In genomic region chr4:116596379-116596778, GRCm38 (mm10) we compare ENCODE assay signal across 8 mouse cellular contexts. TPM values are rescaled to one million over a fixed set of nuclear protein-coding genes. Genes with fewer than 3 reads are reported as not detected.
DNase-seq lines count a peak whose midpoint lies in the region; ATAC-seq and TF ChIP-seq lines count a peak whose summit lies in the region.

Gene Ccdc17 (plus strand): TSS chr4:116596654.

- peak in 1 of 2 experiments; percentile 53; a peak in 2 of 4 replicates for TF ChIP-seq CTCF in CH12.LX (conservative IDR thresholded peaks at IDR 0.05 in 1 of 2, IDR thresholded peaks at IDR 0.05 in 1 of 2; ENCODE audit: low read depth in 2 of 2, low read length in 2 of 2)

- no peak for TF ChIP-seq EP300 in CH12.LX (IDR thresholded peaks at IDR 0.05; ENCODE audit: low read length)

- in situ Hi-C loops in CH12.LX (cut with MboI; ENCODE audit: low pct_ligation_motif_present, low pct_unique_long_range_greater_than_20kb, low sequenced_read_pairs): no loop called here

- peaks cover 39 to 60% of the 10 kb centered on the region in 2 experiments for H3K36me3 ChIP-seq in CH12.LX (replicated peaks in 1 of 2; ENCODE audit: control insufficient read depth in 1 of 2, insufficient read depth in 1 of 2, low read length in 1 of 2)
- peaks cover 6% of the 10 kb centered on the region; the same call in 1 of the 2 replicates for H3K36me3 ChIP-seq in forebrain, embryonic 11.5 days (ENCODE audit: control insufficient read depth, insufficient read depth, low read length)
- peaks cover 16% of the 10 kb centered on the region for H3K36me3 ChIP-seq in midbrain, embryonic 16.5 days (ENCODE audit: control insufficient read depth, insufficient read depth, low read length)

- H3K4me2 ChIP-seq in CH12.LX (ENCODE audit: insufficient read depth, low read depth, poor library complexity, severe bottlenecking): peak within 1 kb of the TSS; percentile 58
- H3K4me2 ChIP-seq in forebrain, embryonic 11.5 days (ENCODE audit: low read depth, low read length, severe bottlenecking): peak within 1 kb of the TSS; percentile 70
- H3K4me2 ChIP-seq in midbrain, embryonic 16.5 days (ENCODE audit: low read length): peak within 1 kb of the TSS; percentile 80

- WGBS in forebrain, embryonic 11.5 days: 27% methylated on average over 5 of the region's 5 CpGs
- WGBS in midbrain, embryonic 16.5 days: 15% methylated on average over 5 of the region's 5 CpGs

- dilution Hi-C loops in CH12.LX (cut with MboI; ENCODE audit: extremely low pct_ligation_motif_present, extremely low pct_unique_long_range_greater_than_20kb, low sequenced_read_pairs): no loop called here

- H3K9ac ChIP-seq in CH12.LX (ENCODE audit: insufficient read depth, low read depth): peak within 1 kb of the TSS; percentile 93
- H3K9ac ChIP-seq in forebrain, embryonic 11.5 days (ENCODE audit: low read length): peak within 1 kb of the TSS; percentile 60
- peak within 1 kb of the TSS; percentile 70 for H3K9ac ChIP-seq in midbrain, embryonic 16.5 days (ENCODE audit: low read depth, low read length)

- peaks cover 0 to 24% of the 10 kb centered on the region in 2 experiments; a peak in 2 of 4 replicates for H3K4me1 ChIP-seq in CH12.LX (ENCODE audit: control insufficient read depth in 1 of 2, insufficient read depth in 2 of 2)
- no peaks in the 10 kb centered on the region; the same call in 1 of the 2 replicates for H3K4me1 ChIP-seq in forebrain, embryonic 11.5 days (replicated peaks; ENCODE audit: control insufficient read depth, insufficient read depth, low read length)
- peaks cover 18% of the 10 kb centered on the region for H3K4me1 ChIP-seq in midbrain, embryonic 16.5 days (ENCODE audit: control insufficient read depth, insufficient read depth, low read length)

- H3K27me3 ChIP-seq in CH12.LX (replicated peaks): no peaks in the 10 kb centered on the region
- H3K27me3 ChIP-seq in forebrain, embryonic 11.5 days (ENCODE audit: control insufficient read depth, insufficient read depth, low read length): no peaks in the 10 kb centered on the region
- no peaks in the 10 kb centered on the region for H3K27me3 ChIP-seq in midbrain, embryonic 16.5 days (ENCODE audit: control insufficient read depth, insufficient read depth, low read depth, low read length)

- ATAC-seq in cerebellum, adult (ENCODE audit: insufficient number of reproducible peaks, low FRiP score, low TSS enrichment): no peak
- ATAC-seq in forebrain, embryonic 11.5 days (replicated peaks; ENCODE audit: low FRiP score): no peak
- ATAC-seq in midbrain, embryonic 16.5 days: no peak

- peaks cover 2% of the 10 kb centered on the region for H3K9me3 ChIP-seq in CH12.LX (replicated peaks; ENCODE audit: low read length)
- H3K9me3 ChIP-seq in forebrain, embryonic 11.5 days (ENCODE audit: control insufficient read depth, low read length): no peaks in the 10 kb centered on the region
- H3K9me3 ChIP-seq in midbrain, embryonic 16.5 days (replicated peaks; ENCODE audit: control insufficient read depth, low read length, poor library complexity, severe bottlenecking): no peaks in the 10 kb centered on the region

- TF ChIP-seq RAD21 in CH12.LX (IDR thresholded peaks at IDR 0.05; ENCODE audit: low read depth, low read length): peak; percentile 17

- peak within 1 kb of the TSS; percentile 80 to 90 (median 82) for H3K4me3 ChIP-seq in CH12.LX (replicated peaks in 1 of 3; ENCODE audit: low read depth in 2 of 3, low read length in 2 of 3, poor library complexity in 1 of 3)
- peak within 1 kb of the TSS; percentile 48 for H3K4me3 ChIP-seq in forebrain, embryonic 11.5 days (ENCODE audit: low read depth, low read length)
- H3K4me3 ChIP-seq in midbrain, embryonic 16.5 days (ENCODE audit: low read depth, low read length): peak within 1 kb of the TSS; percentile 64

- TF ChIP-seq POLR2A in CH12.LX (IDR thresholded peaks at IDR 0.05; ENCODE audit: low read depth, low read length): no peak

- H3K27ac ChIP-seq in CH12.LX (ENCODE audit: insufficient read depth, low read depth): peak within 1 kb of the TSS; percentile 95
- H3K27ac ChIP-seq in forebrain, embryonic 11.5 days (ENCODE audit: low read depth, low read length): peak within 1 kb of the TSS; percentile 9; the same call in 1 of the 2 replicates
- H3K27ac ChIP-seq in midbrain, embryonic 16.5 days (ENCODE audit: low read length): peak within 1 kb of the TSS; percentile 72

- DNase-seq in cerebellum, adult 11-12 months: peak; percentile 22
- DNase-seq in CH12.LX (ENCODE audit: extremely low read depth): peak; percentile 39
- no peak for DNase-seq in forebrain, embryonic 11.5 days (ENCODE audit: low spot score)
- DNase-seq in kidney, postnatal 4 days: peak; percentile 5 to 12
- no peak for DNase-seq in testis, postnatal 14 days (ENCODE audit: low spot score)
- DNase-seq in layer of hippocampus, postnatal 10 days (ENCODE audit: low spot score in 2 of 2): no peak

- peaks cover 6% of the 10 kb centered on the region for H3K79me2 ChIP-seq in CH12.LX (replicated peaks; ENCODE audit: control insufficient read depth, extremely low read depth, insufficient read depth, poor library complexity, severe bottlenecking)

TF ChIP-seq in CH12.LX, 34 proteins besides CTCF, POLR2A, EP300 and RAD21:
- no peak; the same call in 1 of the 2 replicates for TF ChIP-seq SIN3A (IDR thresholded peaks at IDR 0.05; ENCODE audit: low read length)
- TF ChIP-seq RCOR1 (conservative IDR thresholded peaks at IDR 0.05; ENCODE audit: low read depth, low read length): no peak
- peak; percentile 36 for TF ChIP-seq SMC3 (IDR thresholded peaks at IDR 0.05; ENCODE audit: low read depth, low read length)
- no peak for TF ChIP-seq CHD2 (IDR thresholded peaks at IDR 0.05; ENCODE audit: low read length)

RNA-seq across cellular contexts. Expression of gene Ccdc17, which starts in this region (rescaled TPM):
- total RNA-seq in CH12.LX (2012; rRNA removed) (2.5 and 2.6 TPM in 2 replicates), CH12.LX (2014; rRNA removed) (2.9 and 3.5 TPM in 2 replicates)
- 3.4 and 4.0 TPM in 2 replicates for polyA plus RNA-seq in CH12.LX (2012; ENCODE audit: insufficient read length, low read depth)
- polyA plus RNA-seq in forebrain, embryonic 11.5 days (2014; fragmentation: Nextera tagmentation; extraction: Ambion mirVana): 2.6 and 3.5 TPM in 2 replicates
- 5.9 and 6.0 TPM in 2 replicates for polyA plus RNA-seq in midbrain, embryonic 16.5 days (2015; fragmentation: Nextera tagmentation; extraction: Ambion mirVana)
- 1 to 10 TPM; 3.0 to 3.3 TPM for total RNA-seq in layer of hippocampus, postnatal 10 days (2021)

Comparison
In these comparisons a context has a peak if more than half of its experiments do, and no peak if none do; other contexts are left out.
1. DNase-seq: peak in cerebellum, adult 11-12 months (single experiment), CH12.LX (single experiment) and kidney, postnatal 4 days (2 of 2); none in forebrain, embryonic 11.5 days (single experiment), testis, postnatal 14 days (single experiment) and layer of hippocampus, postnatal 10 days (0 of 2).
2. H3K27ac ChIP-seq: peak in every context shown above with its lines; median percentile 95 in CH12.LX; 72 in midbrain, embryonic 16.5 days; 9 in forebrain, embryonic 11.5 days.
3. Peak in every context shown above with its lines, with median percentiles within 50 percentile points of each other: H3K4me2 ChIP-seq, H3K4me3 ChIP-seq and H3K9ac ChIP-seq.